Mouse (Mus musculus) CD8-positive naive resting alpha-beta T cell, adult 2 months (primary cell): Measurements from ENCODE around the gene Adgrf3.
"Not testable (repeated sequence)": the region's sequence is repeated elsewhere in the genome, so short reads cannot be mapped to it uniquely, and the experiment has no call there.

Source experiments
- DNase-seq, 2 experiments: peaks; one replicate each; pipeline ENCODE4 v3.0.0; 2022; ENCODE audit warnings: low read depth in 2 of 2, low spot score in 2 of 2

Gene Adgrf3

DNA sequence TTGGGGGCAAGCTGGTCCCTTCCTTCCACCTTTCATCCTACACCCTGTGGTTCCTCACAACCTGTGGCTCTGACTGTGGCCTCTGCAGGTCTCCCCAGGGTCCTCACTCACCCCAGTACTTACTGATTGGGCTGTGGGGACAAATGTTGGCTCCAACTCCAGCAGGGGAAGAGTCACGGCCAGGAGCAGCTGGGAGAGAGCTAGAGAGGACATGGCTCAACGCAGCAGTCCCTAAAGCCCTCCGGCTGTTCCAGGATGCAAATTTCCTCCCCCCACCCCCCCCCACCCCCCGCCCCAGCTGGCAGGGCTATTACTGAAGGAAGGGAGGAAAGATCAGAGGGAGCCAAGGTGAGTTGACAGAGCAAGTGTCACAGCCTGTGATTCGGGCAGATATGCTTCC, at the start of gene Adgrf3:
Gene Adgrf3 (minus strand): TSS at position 230 of the 400 bp plus-strand sequence.
- DNase-seq, result no peak

- DNase-seq, result peak in 1 of 2 experiments; percentile 4
These were observed 42.1 kb upstream of the Adgrf3 start for GRCm38 (mm10) chr5:30247666-30248065.

DNA sequence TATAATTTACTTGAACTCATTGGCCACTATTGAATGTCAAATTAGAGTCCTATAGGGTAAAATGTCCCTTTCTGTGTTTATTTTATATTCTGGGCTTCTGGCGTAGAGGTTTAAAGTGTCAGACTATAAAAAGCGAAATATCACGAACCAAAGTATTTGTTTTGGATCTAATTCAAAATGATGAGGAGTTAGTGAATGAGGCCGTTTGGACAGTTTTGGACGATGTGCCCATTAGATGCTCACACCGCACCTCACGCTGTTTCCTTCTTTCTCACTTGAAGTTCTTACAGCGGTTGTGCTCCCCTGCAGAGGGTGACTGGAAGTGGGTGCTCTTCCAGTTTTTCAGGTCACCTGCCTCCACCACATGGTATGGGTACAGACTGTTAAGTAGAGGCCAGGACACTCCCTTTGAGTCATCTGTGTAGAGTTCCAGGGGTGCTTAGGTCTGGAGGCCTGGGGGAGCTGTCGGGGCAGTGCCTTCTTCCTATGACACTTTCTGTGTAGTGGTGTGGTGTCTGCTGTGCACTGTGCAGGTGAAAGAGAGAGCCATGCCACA, 40.4 kb upstream of the Adgrf3 start:
- DNase-seq, result no peak

DNA sequence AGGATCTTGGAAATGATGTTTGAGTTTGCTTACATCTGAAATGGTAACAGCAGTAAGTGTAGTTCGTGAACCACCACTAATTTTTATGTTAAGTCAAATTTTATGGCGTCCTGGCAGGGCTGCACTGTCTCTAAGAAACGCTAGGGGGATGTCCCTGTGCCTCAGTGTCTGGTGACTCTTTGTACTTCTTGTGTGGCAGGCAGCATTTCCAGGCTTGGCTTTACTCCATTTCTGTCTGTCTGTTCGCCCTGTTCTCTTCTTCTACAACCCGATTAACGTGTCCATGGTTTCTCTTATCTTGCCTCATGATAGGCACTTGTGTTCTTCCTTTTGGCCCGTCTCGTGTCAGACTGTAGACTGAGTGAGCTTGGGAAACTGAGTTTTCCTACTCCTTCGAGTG, 38.2 kb upstream of the Adgrf3 start:
- DNase-seq, result peak in 1 of 2 experiments; percentile 6

DNA sequence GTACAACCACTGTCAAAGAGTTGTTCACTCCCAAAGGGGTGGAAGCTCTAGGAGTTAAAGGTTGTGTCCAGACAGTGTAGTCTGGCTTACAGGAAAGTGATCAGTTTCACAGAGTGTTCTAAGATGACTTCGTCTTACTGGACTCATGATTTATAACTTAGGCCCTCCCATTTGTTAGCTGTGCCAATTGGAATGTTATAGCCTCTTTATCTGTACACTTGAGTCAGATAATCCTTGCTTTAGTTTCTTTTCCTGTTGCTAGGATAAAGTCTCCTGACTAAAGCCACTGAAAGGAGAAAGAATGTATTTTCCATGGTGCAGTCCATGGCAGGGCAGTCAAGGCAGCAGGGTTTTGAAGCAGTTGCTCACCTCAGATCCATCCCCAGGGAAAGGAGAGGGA, 36.9 kb upstream of the Adgrf3 start:
- DNase-seq, result no peak

- DNase-seq, result no peak
These were observed 35.0 kb upstream of the Adgrf3 start for GRCm38 (mm10) chr5:30240552-30240951.

DNA sequence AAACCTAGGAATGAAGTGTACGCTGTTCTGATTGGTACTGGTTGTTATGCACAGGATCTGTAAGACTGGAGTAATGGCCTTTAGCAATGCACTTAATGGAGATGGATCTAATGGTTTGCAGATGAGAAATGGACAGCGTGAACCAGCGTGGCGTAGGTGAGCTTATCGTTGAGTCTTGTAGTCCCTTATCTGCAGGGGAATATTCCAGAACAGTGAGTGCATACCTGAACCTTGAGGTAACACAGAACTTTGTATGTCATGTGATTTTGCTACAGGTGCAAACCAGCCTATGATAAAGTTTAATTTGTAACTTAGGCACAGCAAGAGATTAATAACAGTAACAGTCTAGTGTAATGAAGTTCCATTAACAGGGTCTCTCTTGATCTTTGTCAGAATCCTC, 33.0 kb upstream of the Adgrf3 start:
- DNase-seq, result no peak

GRCm38 (mm10) chr5:30235641-30236126, 30.2 kb upstream of the Adgrf3 start:
- no peak for DNase-seq

DNA sequence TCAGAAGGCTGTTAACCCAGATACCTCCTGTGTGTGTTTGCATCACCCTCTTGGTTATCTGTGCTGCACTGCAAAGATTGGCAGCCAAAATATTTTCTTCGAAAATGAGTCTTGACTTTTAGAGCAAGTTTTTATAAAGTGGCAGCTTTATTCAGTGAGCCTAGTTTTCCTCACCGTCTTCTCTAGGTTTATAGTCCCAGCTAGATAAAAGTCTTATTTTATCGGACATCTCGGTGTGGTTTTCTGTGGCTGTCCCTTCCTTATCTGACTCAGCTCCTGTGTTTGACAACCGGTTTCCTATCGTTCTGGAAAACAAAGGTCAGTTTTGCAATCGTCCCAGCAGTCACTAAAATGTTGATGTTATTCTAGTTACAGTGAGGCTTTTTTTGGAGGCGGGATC, 28.5 kb upstream of the Adgrf3 start:
- DNase-seq, result no peak

DNA sequence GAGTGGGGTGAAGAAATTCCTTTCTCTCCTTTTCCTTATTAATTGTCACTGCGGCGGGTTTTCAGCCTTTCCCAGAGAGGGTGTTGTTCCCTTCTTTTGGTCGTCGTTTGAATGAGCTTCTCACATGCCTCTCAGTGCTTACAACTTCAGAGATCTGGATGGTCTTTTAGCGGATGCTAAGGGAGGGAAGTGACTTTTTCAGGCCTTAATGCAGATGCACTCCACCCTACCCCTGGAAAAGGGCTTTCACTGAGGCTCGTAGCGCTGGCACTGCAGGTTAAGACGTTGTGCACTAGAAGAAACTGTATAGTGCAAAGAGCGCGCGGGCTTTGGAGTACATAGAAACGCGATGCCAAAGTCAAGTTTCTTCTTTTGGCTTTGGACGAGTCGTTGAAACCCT, 27.5 kb upstream of the Adgrf3 start:
- peak; percentile 5 to 23 for DNase-seq

DNA sequence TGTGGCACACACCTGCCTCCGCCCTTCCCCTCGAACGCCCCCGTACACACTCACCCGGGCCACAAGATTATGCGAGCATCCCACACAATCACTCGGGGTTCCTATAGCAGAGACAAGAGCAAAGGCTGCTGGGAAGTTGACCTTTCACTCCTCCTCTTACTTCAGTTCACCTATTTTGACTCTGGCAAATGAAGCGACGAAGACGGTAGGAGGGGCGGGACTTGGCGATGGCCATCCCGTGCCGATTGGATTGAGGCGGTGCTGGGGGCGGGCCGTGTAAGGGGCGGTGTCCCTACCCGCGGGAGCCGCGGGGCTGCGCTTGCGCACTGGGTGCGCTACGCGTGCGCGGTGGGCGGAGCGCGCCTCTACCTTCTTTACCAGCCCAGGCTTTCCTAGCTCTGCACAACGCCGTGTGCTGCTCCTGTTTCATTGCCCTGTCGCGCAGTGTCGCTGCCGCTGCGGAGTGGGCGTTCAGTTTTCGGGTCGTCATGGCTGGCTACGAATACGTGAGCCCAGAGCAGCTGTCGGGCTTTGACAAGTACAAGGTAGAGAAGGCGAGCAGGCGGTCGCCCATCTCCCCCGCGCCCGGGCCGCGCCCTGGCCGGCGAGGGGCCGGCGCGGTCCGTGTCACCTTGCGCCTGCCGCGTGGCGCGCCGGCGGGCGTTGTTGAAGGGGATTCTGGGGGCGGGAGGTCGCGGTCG, 26.9 kb upstream of the Adgrf3 start, which contains the start of gene Selenoi:
Gene Selenoi (plus strand): TSS at position 311 of the 701 bp plus-strand sequence.
- DNase-seq, result peak; percentile 99

GRCm38 (mm10) chr5:30231891-30232270, 26.4 kb upstream of the Adgrf3 start:
- no peak for DNase-seq

DNA sequence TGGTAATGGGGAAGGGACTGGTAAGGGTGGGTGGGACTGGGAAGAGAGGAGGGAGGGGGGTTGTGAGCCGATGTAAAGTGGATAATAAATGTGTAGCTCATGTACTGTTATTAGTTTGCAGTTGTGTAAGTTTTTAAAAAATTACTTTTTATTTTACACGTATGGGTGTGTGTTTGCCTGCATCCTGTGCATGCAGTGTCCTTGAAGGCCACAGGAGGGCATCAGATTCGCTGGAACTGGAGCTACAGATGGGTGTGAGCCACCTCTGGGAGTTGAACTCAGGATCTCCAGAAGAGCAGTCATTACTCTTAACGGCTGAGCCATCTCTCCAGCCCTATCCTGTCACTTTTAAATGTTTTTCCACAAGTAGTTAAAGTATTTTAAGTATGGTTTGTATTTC, 25.4 kb upstream of the Adgrf3 start:
- DNase-seq, result peak; percentile 27 to 44

DNA sequence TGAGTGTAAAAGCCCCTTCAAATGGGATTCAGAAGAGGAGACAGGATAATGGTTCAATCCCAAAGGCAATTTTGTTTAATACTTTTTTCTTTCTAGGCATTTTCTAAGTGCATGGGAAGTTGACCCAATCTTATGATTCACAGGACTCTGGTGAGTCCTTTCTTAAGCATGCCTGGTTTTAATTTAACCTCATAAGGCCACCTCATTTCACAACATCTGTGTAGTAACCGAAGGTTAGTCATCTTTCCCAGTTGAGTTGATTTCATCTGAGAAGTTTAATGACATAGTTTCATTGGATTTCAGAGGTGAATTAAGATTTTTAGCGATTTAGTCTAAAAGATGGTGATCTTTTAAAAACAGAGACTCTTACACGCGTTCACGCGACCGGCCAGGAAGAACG, 17.2 kb upstream of the Adgrf3 start:
- no peak for DNase-seq

DNA sequence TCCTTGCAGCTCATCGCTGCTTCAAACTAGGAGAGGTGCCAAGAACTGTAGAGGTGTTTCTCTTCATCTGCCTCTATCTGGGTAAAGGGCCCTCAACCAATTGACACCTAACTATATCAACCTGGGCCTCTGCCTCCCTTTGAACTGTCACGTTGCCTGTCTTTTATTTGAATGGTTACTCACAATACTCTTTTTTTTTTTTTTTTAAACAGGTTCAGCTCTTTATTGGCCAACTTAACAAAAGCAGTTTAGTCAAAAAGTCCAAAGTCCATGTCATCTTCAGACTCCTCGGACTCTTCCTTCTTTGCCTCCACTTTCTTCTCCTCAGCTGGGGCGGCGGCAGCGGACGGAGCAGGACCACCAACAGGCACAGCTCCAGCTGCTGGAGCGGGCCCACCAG, 15.1 kb upstream of the Adgrf3 start:
- DNase-seq, result no peak

GRCm38 (mm10) chr5:30219715-30220114, 14.2 kb upstream of the Adgrf3 start:
- DNase-seq, result no peak

DNA sequence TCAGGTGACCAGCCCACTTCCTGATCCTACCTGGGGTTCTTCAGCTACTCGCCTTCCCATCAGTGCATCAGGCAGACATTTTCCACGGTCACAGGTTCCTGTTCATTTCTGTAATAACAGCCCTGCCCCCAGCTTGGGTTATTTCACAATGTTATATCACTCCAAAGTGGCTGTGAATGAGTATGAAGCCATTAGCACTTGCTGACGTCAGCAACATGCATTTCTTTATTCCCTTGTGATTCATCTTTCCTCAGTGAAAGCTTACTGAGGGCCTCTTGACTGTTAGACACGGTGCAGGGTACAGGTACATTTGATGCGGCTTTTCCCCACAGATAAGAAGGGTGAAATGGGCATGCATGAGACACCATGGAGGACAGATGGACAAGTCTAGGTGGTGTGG, 10.4 kb upstream of the Adgrf3 start:
- DNase-seq, result no peak

- DNase-seq, result peak; percentile 31 to 50
These were observed 9.4 kb upstream of the Adgrf3 start for GRCm38 (mm10) chr5:30214889-30215288.

DNA sequence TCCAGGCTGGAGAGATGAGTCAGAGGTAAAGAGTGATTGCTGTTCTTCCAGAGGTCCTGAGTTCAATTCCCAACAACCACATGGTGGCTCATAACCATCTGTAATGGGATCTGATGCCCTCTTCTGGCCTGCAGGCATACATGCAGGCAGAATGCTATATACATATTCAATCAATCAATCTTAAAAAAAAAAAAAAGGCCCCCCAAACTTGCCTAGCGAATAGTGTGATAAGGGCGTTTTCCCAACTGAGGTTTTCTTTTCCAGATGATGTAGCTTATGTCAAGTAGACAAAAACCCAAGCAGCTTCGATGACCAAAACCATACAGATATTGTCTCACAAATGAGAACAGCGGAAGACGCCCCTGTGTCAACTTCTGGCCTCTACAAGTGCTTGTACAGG, 5.2 kb upstream of the Adgrf3 start:
- DNase-seq, result not testable (repeated sequence)

GRCm38 (mm10) chr5:30207276-30207675, 1.8 kb upstream of the Adgrf3 start:
- DNase-seq, result peak in 1 of 2 experiments; percentile 23

DNA sequence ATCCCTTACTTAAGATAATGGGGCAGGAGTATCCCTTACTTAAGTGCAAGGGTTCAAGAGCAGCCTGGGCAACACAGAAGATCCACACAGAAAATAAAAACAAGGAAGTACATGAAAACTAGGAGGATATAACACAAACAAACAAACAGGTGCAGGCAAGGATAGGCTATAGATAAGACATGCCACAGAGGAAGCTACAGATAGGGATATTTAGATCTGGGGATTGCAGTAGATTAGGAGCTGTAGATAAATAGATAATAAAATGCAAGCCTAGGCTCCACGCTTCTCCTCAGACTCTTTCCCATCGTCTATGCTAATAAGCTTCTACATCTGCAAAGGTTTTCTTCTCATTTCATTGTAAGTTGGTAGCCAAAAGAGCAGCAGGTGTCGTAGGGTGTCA, 488 bp downstream of the Adgrf3 start:
- no peak for DNase-seq

GRCm38 (mm10) chr5:30204441-30204840, 1.1 kb downstream of the Adgrf3 start:
- no peak for DNase-seq
